Mouse (Mus musculus): ENCODE results near the gene Dnajb4.

Dnajb4 gene

DNA sequence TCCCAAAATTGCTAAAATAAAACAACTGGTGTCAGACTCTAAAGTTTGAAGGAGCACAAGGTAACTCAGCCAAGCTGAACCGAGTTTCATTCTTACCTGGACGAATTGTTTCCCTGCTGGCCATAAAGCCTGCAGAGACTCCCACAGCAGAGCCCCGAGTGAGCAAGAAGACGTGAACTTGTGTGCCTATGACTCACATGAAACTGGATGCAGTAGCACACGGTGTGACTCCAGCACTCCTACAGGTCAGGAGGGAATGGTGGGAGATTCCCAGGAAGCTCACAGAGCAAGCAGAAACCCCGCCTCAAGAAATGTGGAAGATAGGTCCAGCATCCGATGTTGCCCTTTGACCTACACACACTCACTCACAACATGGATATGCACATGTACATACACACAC lies 38.2 kb downstream of the Dnajb4 start:
- no peak for DNase-seq (ENCODE audit: low spot score in 2 of 2)

DNA sequence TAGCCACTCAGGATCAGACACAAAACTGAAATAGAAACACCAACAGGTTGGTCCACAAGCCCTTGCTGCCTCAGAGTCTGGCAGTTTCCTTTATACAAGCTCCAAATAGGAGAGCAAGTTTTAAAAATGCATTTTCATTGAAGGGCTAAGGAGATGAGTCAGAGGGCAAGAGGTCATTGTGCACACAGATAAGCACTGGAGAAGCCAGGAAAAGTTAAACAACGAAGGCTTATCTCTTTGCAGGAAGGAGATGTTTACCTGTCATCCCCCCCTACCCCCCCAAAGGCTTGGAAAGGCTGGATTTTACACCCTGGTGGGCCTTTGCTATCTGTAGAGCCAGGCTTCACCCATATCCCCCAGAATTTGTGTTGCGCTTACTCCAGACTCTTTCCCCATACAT lies 38.9 kb downstream of the Dnajb4 start:
- no peak for DNase-seq (ENCODE audit: low spot score in 2 of 2)

DNA sequence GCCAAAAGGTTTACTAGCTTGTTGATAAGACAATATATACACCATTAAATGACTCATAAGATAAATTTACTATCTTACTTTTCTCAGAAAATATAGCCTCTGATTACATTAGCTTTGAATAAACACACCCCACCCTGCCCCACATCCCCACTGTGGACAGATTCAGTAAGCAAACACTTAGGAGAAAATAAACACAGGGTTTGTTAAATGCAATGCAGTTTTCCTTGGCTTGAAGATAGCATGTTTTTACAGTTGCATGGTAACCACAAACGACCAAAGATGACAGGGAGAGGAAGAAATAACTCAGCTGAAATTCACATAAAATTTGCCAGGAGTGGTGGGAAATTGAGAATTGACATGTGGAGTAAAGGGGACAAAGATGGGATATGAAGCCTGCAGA lies 39.7 kb downstream of the Dnajb4 start:
- no peak for DNase-seq (ENCODE audit: low spot score in 2 of 2)

DNA sequence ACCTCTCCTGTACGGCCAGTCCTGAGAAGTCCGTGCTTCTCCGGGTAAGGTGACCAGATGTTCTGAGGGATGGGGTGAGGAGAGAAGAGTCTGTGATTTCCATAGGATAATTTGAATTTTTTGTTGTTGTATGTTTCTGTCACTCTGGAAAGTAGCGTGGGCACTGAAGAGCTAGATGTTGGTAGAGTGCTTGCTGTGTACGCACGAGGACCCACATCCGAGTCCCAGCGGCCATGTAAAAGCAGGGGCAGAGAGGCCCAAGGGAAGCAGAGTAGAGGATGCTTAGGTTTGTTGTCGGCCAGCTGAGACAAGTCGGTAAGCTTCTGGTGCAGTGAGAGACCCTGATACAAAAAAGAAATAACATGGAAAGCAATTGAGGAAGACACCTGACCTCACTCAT lies 42.1 kb downstream of the Dnajb4 start:
- DNase-seq (ENCODE audit: low spot score in 2 of 2) = no peak

DNA sequence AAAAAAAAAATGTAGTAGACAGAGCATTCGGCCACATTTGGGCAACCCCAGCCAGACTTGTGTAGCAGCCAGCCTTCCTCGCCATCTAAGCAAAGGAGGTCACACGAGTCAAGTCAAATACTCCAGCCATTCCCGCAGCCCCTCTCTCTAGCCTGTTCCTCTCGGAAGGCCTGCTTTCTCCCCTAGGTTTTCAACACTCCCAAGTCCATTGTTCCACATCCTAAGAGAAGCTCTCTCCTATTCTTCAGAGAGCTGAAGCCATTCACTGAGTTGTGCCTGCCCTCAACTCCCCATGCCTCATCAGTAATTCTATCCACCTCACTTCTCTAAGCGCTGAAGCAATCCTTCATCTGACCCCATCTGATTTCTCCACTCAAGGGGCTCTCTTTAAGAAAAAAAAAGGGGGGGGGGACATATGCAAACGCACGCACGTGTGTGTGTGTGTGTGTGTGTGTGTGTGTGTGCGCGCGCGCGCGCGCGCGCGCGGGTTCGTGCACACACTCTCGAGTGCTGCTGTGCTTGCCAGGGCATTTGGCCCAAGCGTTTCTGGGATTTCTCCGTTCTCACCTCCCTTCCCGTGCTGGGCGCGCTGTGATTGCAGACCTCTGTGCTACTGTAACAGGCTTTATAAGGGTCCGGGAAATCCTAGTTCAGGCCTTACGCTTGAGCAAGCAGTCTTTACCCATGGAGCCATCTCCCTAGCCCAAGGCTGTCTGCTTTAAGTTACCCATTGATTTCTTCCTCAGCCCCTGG lies 43.2 kb downstream of the Dnajb4 start:
- no peak for DNase-seq (ENCODE audit: low spot score in 2 of 2)

DNA sequence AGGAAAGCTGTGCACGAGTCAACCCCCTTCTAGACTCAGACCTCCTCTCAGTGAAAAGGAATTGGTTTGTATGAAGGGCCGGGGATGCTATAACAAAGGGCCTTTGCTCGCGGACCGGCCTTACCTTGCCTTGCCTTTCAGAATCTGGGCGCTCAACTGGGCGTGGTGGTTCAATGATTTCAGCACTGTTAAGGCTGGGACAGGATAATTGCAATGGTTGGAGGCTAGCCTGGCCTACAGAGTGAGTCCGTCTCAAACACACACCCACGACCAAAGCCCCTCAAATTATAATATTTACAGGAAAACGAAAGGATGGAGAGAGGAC lies 44.0 kb downstream of the Dnajb4 start, which contains the start of gene Gipc2:
Gene Gipc2, minus strand, starts transcription at position 132 of the 325 bp plus-strand sequence.
- DNase-seq (ENCODE audit: low spot score in 2 of 2) = no peak

DNA sequence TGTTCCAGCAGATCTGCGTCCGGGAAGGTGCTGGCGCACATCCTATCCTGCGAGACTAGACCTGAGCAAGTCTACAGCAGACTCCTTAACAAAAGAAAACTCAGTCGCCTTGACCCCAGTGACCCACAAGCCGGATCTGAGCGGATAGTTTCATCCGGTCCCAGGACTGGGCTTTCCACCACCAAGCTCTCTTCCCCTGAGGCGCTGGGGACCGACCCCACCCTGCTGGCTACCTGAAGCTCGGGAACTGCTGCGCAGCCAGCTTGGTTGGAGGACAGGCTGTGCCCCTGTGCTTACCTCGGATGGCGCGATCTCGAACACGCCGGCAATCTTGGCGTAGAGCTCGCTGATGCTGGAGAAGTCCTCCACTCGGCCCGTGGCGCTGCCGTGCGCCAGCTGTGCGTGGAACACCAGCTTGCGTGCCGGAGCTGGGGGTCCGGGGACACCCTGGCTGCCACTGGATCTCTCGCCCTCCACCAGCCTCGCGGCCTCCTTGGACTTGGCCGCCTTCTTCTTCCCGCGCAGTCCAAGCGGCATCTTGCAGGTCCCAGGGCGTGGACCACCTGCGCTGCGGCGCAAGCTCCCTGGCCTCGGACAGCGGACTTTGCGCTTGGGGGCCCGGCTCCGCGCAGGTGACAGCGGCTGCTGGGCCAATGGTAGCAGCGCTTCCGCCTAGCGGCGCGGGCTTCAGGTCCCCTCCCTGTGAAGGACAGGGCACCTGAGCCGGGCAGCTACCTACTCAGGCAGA lies 44.6 kb downstream of the Dnajb4 start:
- no peak for DNase-seq (ENCODE audit: low spot score in 2 of 2)

DNA sequence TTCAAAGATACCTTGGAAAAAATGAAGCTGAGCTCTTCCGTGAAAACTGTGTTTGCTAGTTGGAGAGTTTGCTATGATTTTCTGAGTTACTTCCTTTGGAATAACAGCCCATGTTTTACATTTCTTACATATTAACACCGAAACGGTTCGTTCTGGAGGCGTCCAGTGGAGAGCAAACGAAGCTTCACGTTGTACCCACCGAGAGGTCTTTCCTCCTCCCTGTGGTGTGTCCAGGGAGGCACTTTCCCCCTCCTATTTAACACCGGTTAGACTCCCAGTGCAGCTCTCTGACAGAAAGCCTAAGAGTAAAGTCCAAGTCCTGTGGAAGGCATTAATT lies 45.1 kb downstream of the Dnajb4 start:
- no peak for DNase-seq (ENCODE audit: low spot score in 2 of 2)

DNA sequence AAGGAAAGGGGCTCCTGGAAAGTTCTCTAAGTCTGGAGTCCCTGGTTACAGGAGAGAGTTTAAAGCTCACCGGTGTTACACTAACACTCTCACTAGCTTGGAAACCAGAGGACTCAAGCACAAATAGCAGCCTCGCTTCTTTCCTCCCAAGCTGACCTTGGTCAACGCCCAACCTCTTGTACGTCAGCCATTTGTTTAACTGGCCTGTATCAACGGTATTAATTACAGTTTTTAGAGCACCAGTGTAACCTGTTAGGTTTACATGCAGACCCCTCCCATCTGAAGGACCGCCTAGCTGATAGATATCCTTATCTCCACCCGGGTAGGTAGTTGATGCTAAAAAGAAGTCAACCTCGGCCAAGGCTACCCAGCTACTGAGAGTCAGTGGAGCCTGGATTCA lies 46.8 kb downstream of the Dnajb4 start:
- DNase-seq (ENCODE audit: low spot score in 2 of 2) = no peak

DNA sequence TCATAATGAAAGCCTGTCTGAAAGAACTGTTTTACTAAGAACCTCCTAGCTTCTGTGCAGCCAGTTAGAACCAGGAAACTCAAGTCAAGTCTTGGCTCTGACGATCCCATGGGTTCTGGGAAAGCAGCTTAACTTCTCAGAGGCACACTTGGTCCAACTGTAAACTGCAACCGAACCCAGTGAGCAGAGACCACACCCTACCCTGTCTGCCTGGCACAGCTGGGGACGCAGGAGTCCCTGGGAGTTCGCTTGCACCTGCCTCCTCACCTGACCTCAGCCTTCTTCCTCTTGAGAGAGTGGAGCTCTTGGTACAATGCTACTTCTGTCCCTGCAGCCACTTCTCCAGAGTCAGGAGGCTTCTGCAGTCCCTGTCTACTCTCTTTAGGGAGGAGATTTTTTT lies 49.5 kb downstream of the Dnajb4 start:
- DNase-seq (ENCODE audit: low spot score in 2 of 2) = no peak

DNA sequence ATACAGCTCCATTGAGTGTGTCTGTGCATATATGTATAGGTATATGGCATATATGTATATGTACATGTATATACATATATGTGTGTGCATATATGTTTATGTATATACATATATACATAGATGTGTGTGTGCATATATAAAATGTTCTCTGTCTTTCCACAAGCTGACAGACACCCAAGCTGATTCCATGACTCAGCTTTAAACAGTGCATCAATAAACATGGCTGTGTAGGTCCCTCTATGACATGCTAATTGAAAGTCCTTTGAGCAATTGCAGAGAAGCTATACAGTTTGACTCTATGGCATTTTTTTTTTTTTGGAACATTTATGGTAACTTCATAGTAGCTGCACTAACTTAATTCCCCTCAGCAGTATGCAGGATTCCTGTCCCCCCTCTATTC lies 50.8 kb downstream of the Dnajb4 start:
- no peak for DNase-seq (ENCODE audit: low spot score in 2 of 2)

DNA sequence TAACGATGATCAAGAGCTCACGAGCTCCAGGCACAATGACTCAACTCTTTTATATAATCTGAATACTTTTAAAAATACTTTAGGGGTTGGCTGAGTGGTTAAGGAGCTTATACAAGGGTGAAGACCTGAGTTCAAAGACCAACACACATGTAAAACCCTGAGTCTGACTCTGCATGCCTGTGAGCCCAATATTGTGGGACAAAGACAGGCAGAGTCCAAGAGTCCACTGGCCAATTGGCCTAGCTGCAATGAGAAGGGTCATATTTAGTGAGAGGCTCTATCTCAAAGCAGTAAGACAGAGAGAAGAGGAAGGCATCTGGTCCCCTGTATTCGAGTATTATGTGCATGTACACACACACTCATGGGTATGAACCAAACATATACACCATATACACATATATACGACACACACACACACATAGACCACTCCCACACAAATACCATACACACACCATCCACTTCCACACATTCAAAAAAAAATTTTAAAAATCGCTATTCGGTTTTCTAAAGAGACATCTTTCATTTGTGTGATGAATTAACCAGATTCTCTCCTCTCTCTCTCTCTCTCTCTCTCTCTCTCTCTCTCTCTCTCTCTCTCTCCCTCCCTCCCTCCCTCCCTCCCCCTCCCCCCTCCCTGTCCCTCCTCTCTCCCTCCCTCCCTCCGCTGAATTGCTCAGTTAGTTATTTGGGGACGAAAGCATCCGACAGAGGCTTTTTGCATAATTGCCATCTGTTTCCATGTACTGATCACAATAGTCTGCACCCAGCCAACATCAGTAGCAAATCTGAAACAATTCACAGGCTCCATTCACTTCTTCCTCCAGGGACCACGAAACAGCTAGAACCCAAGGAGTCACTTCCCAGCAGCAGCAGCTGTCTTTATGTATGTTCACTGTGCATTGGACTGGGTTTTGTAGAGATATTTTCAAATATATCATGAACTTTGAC lies 51.5 kb downstream of the Dnajb4 start:
- DNase-seq (ENCODE audit: low spot score in 2 of 2) = no peak

DNA sequence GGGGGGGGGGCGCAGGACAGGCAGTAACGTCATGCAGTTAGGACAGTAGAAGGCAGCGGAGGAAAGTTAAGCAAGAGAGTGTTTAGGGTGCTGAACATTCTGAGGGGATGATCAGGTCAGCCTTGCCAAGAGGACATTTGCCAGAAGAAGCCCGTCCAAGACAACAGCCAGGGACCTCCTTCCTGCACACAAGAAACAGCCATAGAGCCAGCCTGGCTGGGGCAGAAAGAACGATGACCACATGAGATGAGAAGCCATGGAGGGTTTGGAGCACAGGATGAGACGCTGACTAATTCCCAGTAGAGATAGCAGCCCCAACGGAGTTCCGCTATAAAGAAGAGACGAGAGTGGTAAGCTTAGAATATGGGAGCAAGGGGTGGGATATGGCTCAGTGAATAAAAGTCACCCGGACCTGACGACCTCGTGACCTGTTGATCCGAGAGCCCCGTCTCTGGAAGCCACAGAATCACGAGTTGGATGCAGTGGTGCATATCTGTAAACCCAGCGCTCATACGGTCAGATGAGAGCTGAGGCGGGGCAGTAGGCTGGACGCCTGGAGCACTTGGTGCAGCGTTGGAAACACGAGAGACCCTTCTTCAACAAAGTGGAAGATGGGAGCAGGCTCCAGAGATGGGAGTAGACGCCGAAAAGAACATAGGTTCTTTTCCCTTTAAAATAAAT lies 53.1 kb downstream of the Dnajb4 start:
- no peak for DNase-seq (ENCODE audit: low spot score in 2 of 2)

DNA sequence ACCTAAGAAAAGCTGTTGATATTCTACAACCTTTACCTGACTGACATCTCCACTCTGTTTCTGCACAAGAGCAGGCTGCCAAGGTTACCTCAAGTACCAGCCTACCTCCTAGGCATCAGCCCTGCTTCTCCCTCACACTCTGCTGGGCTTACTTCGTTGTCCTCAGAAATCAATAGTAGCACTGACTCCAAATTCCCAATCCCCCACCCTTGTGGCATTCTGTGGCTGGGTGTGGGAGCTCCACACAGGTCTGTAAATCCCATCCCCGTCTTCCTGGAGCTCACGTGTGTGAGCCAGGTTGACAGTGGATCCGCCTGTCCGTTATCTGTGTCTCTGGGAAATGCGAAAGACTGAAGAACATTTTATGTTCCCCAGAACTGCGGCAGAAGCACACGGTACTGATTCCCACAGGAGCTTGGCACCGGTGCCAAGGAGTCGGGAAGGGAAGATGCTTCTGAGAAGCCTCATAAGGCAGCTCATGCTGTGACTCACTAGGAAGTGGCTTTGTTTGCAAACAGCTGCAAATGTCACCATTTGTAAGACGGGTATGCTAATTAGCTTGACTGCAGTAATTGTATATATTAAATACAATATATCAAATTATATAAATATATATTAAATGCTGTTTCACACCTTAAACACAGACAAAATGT lies 54.7 kb downstream of the Dnajb4 start:
- no peak for DNase-seq (ENCODE audit: low spot score in 2 of 2)

DNA sequence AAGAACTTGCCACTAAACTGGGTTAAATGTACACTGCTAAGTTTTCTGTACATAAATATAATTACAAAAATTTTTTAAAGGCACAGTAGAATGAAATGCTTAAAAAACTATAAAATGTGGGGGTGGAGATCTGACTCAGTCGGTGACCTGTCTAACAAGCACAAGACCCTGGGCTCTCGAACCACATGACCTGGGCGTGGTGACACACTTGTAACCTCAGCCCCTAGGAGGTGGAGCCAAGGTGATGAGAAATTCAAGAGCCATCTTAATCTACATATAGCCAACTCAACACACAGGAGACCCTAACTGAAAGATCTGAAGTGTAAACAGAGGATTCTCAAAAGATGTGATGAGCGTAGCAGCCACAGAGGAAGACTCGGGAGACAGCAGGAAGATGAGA lies 56.0 kb downstream of the Dnajb4 start:
- DNase-seq (ENCODE audit: low spot score in 2 of 2) = peak in 1 of 2 experiments; percentile 11

DNA sequence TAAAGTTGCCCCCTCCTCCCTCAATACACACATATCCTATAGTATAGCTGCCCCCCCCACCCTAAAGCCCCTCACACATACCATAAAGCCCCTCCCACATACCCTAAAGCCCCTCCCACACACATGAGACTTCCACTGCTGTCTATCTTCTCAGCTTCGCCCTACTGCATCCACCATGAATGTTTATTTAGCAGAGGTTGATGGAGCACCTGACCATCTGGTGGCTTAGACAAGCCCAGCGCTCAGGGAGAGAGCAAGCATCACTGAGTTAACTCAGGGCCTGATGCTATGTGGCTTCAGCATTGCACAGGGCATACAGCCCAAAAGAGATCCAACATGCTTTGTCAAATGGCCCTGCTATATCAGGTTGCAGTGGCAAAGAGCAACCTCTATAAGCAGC lies 57.0 kb downstream of the Dnajb4 start:
- no peak for DNase-seq (ENCODE audit: low spot score in 2 of 2)

DNA sequence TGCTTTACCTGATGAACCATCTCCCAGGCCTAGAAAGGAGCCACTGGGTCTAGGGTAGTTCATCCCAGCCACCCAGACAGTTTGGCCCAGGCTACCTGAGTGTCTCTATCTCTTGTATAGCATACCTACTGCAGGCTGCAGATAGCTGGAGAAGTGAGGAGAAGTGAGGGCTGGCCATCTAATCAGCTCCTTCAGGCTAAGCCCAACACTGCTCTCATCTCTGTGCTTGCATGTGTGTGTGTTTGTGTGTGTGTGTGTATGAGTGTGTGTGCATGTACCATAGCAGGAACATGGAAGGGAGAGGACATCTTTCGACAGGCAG lies 57.7 kb downstream of the Dnajb4 start:
- DNase-seq (ENCODE audit: low spot score in 2 of 2) = no peak

DNA sequence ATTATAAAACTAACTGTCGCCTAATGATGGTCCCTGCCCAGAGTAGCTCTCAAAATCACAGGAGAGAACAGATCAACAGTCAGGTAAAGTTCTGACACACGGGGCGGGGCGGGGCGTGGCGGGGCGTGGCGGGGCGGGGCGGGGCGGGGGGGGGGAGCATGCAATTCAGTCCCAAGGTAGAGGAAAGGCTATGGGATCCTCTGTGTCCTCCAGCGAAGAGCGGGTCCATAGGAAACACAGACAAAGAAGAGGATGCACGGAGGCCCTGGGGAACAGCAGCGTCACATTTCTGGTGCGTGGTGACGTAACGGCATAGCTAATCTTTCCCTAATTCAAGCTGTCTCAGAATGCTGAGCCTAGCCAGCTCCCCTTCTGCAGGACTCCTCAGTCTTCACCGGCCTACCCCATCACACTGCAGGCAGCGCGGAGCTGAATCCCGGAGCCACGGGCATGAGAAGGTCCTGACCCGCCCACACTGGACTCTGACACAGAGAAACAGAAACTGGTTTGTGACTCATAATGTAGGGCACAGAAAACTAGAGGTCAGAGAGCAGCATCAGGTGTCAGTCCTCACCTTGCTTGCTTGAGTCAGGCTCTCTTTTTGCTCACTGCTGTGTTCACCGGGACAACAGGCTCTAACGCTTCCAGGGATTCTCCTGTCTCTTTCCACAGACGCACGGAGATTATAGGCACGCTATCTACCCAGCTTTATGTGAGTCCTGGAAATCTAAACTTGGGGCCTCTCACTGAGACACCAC lies 58.2 kb downstream of the Dnajb4 start:
- DNase-seq (ENCODE audit: low spot score in 2 of 2) = no peak

DNA sequence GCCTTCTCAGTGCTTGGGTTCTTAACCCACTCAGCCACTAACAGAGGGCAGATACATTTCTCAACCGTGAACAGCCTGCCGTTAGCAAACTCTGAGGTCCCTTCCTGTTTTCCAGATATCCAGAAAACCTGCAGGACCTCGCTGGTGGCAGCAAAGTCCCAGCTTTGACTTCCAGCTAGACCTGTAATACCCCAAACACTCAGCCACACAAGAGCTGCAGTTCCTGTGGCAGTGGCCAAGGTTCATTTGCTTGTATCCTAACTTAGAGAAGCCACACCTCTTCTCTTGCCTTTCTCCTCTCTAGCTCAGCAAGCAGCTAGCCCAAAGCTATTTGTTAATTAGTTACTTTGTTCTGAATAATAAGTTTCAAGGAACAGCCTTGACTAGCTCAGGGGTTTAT lies 60.2 kb downstream of the Dnajb4 start:
- no peak for DNase-seq (ENCODE audit: low spot score in 2 of 2)

DNA sequence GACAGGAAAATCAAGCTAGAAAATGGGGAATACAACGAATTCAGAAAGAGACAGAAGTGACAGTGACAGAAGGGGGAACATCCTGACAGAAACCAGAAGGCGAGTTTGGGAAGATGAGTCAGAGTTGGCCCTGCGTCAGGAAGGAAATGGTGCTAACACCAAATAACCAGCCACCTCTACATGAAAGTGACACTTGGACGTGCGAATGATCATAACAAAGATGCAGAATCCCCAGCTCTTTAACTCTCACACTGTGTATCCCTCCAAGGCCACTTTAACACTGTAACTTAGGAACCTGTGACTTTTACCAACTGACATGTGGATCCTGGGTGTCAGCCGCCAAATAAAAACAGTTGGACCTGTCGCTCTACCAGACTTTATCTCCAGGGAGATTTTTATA lies 60.7 kb downstream of the Dnajb4 start:
- DNase-seq (ENCODE audit: low spot score in 2 of 2) = peak; percentile 37 to 68
